Mouse (Mus musculus) erythroblast, embryonic 14.5 days (primary cell): ENCODE results near the gene Xaf1.

Experiments used
- GATA1 ChIP-seq: IDR thresholded peaks from 2 replicates; pipeline ENCODE4 v1.6.1; 2012; ENCODE audit warnings: low read length, inconsistent platforms, mixed read lengths
- TAL1 ChIP-seq: IDR thresholded peaks from 3 replicates; pipeline ENCODE4 v1.6.1; 2012; ENCODE audit warnings: low read length, inconsistent platforms, mixed read lengths

DNA sequence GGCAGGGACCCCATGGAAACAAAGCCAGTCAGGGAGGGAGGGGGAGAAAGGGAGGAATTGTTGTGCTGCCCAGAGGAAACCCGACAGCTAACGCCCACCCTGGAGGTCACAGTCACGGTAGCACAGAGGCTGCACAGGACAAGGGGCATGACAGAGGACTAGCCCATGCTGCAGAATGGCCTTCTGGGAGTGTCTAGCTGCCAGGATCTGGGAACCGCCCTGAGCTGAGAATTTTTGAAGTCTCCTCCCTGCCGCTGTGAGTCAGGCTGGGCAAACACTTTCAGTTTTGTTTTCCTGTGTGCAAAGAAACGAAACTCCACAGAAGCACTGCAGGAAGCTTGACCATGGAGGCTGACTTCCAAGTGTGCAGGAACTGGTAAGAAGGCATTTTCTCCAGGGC lies at the start of gene Xaf1:
- no peak for TF ChIP-seq TAL1
- no peak for TF ChIP-seq GATA1
